Mouse (Mus musculus): ENCODE measurements around the gene Troap. TPM values are rescaled to one million over a fixed set of nuclear protein-coding genes. Genes with fewer than 3 reads are reported as not detected.
"Not testable (repeated sequence)": the region's sequence is repeated elsewhere in the genome, so short reads cannot be mapped to it uniquely, and the experiment has no call there.

The Troap gene
- total RNA-seq, 2 experiments from 2014 or later: 0.36 to 0.64 TPM

DNA sequence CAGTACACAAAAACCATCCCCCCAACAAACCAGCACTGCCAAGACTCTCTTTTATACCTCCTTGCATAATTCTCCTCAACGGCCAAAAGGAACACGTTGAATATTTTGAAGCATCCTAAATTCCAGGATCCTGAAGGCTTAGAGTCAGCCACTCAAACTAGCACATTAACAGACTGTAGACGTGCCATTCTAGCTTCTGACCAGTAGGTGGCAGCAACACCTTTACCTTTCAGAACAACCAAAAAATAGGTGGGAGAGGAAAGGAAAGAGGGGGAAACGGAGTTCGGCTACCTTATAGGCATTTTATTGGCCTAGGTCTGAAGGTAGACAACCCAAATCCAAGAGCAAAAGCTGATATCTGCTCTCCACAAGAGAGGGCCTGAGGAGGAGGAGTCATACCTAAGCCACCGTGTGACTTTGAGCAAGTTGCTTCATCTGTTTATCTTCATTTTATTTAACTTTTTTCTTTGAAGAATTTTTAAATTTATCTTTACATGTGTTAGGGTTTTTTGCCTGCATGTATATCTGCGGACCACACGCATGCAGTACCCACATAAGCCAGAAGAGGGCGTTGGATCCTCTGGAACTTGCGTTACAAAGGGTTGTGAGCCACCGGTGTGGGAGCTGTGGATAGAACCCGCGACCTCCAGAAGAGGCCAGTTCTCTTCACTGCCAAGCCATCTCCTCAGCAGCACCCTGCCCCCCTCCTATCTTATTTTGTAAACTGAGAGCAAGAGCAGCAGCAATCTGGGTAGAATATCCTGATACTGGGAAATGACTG is 24.7 kb upstream of the Troap start:
- peak; percentile 85 for TF ChIP-seq CTCF (conservative IDR thresholded peaks at IDR 0.05)
- DNase-seq (ENCODE audit: low spot score in 2 of 2): peak; percentile 40 to 56
- H3K27ac ChIP-seq: no peak overlapping the region

DNA sequence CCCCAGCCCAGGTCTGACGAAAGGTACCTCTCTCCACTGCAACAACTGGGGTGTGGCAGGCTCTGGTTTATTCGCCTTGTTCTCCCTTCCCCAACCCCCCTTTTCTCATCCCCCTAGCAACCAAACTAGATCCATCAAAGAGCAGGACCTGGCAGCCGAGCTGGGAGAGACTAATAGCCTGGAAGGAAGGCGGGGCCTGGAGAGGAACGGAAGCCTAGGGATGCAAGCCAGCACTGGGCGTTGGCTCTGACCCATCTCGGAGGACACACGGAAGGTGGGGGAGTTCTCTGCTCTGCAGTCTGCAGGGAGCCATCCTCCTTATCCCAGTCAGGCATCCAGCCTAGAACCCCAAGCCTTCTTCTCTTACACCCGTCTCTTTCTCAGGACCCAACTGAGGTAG is 21.0 kb upstream of the Troap start:
- H3K4me3 ChIP-seq: no peak overlapping the region
- no peak for TF ChIP-seq CTCF (conservative IDR thresholded peaks at IDR 0.05)
- H3K27ac ChIP-seq: no peak overlapping the region
- no peak for DNase-seq (ENCODE audit: low spot score in 2 of 2)

More for the DNA sequence above, 24.7 kb upstream of the Troap start:
- no peak overlapping the region for H3K4me3 ChIP-seq

DNA sequence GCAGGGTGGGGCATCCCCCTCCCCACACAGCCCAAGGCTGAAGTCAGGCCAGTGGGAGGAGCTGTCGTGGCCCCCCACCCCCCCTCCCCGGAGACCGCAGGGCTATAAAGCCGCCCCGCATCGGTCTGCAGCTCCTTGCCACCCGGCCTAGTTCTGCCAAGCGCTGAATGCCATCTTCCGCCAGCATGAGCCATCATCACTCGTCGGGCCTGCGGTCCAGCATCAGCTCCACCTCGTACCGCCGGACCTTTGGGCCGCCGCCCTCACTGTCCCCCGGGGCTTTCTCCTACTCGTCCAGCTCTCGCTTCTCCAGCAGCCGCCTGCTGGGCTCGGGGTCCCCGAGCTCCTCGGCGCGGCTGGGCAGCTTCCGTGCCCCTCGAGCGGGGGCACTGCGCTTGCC is 19.3 kb upstream of the Troap start, which contains the start of gene Prph:
Prph (plus strand) TSS at position 135 of the 400 bp plus-strand sequence.
- no peak for DNase-seq (ENCODE audit: low spot score in 2 of 2)
- H3K4me3 ChIP-seq: peak within 1 kb of the TSS; percentile 39
- no peak within 1 kb of the TSS for H3K27ac ChIP-seq
- TF ChIP-seq CTCF (conservative IDR thresholded peaks at IDR 0.05): no peak

DNA sequence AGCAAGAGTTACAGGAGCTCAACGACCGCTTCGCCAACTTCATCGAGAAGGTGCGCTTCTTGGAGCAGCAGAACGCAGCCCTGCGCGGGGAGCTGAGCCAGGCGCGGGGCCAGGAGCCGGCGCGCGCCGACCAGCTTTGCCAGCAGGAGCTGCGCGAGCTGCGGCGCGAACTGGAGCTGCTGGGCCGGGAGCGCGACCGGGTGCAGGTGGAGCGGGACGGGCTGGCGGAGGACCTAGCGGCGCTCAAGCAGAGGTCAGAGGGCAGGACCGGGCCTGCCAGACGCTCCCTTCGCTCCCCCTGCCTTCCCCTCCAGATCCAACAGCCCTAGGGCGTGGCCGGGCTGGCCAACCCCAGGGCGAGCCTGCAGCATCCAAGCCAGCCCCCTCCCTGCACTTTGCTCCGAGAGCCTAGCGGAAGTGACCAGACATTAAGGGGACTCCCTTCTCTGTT is 18.8 kb upstream of the Troap start:
- Histone ChIP-seq H3K27ac (no peak overlapping the region), H3K4me3 (peak overlapping the region; percentile 39)
- TF ChIP-seq CTCF (conservative IDR thresholded peaks at IDR 0.05): no peak
- DNase-seq (ENCODE audit: low spot score in 2 of 2): peak in 1 of 2 experiments; percentile 24

DNA sequence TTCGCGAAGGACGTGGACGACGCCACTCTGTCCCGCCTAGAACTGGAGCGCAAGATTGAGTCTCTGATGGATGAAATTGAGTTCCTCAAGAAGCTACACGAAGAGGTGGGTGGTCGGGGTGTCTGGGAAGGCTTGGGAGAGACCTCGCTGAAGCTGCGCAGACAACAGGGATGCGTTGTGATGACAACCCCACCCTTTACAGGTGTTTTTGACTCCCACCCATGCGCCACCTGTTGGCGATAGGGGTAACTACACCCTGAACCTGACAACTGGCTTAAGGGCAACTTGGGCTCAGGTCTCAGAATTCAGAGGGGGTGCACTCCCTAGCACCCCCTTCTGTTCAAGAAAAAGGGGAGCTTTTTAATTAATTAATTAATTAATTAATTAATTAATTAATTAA is 18.0 kb upstream of the Troap start:
- no peak overlapping the region for H3K4me3 ChIP-seq
- TF ChIP-seq CTCF (conservative IDR thresholded peaks at IDR 0.05): peak; percentile 81
- H3K27ac ChIP-seq: no peak overlapping the region
- DNase-seq (ENCODE audit: low spot score in 2 of 2): no peak

DNA sequence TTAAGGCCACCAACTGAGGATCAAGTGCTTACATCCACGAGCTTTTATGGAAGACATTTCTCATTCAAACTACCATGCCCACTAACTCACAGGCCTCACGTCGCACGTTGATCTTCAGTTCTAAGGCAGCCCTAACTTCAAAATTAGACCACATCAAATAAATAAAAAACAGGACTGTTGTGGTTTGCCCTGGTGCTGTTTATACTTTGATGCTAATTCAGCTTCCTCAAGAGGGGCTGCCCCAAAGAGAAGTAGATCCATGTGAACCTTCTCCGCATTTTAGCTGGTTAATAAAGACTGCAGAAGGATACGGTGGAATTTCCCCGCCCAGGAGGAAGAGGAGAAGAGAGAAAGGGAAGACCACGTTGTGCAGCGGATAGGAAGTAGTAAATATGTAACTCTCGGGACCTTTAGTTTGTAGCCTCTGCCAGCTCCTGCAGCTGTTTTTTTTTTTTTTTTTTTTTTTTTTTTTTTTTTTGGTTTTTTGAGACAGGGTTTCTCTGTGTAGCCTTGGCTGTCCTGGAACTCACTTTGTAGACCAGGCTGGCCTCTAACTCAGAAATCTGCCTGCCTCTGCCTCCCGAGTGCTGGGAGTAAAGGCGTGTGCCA is 8.7 kb upstream of the Troap start:
- DNase-seq (ENCODE audit: low spot score in 2 of 2): no peak
- Histone ChIP-seq H3K4me3 (no peak overlapping the region), H3K27ac (no peak overlapping the region)
- no peak for TF ChIP-seq CTCF (conservative IDR thresholded peaks at IDR 0.05)

DNA sequence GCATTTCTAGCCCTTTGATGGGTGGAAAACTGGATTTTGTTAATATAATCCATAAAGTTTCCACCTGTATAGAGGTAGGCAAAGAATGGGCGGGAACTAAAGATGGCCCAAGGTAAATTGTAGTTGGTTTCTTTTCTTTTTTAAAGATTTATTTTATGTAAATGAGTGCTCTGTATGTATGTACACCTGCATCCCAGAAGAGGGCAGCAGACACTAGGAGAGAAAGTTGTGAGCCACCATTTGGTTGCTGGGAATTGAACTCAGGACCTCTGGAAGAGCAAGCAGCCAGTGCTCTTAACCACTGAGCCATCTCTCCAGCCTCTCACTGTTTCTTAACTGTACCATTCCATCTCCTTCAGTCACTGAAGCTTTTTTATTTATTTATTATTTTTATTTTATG is 2.4 kb upstream of the Troap start:
- DNase-seq (ENCODE audit: low spot score in 2 of 2): no peak
- Histone ChIP-seq H3K4me3 (no peak overlapping the region), H3K27ac (no peak overlapping the region)
- TF ChIP-seq CTCF (conservative IDR thresholded peaks at IDR 0.05): peak; percentile 53

DNA sequence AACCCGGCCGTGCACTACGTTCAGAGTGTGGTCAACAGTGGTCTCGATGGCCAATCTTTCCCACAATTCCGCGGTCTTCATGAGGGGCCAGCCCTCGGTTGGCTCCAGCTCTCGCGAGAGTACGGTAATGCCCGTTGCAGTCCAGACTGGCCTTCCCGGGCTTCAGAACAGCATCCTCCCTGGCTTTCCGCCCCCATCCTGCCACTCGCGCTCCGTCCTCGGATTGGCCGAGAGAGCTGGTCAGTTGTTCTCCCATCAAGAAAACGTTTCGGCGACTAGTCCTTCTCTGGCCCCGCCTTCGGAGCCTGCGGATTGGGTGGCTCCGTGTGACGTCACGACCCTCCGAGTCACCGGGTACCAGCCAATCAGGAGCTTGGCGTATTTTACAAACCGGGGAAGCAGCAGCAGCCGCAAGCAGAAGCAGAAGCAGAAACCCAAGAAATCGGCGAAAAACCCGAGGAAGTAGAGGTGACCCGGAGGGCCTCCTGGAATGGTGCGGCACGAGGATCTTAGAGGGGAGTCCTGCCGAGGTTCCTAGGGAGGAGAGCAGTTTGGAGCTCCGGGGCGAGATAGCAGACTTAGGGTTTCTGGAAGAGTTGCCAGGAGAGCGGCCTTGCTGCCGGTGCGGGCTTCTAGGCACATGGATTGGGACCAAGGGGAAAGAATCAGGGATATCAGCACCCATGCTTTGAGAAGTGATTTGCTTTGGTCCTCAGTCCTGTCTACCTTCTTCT is 392 bp downstream of the Troap start:
- TF ChIP-seq CTCF (conservative IDR thresholded peaks at IDR 0.05): no peak; the same call in 1 of the 2 replicates
- peak overlapping the region; percentile 99 for H3K27ac ChIP-seq
- DNase-seq (ENCODE audit: low spot score in 2 of 2): peak; percentile 97 to 98
- peak overlapping the region; percentile 75 for H3K4me3 ChIP-seq

DNA sequence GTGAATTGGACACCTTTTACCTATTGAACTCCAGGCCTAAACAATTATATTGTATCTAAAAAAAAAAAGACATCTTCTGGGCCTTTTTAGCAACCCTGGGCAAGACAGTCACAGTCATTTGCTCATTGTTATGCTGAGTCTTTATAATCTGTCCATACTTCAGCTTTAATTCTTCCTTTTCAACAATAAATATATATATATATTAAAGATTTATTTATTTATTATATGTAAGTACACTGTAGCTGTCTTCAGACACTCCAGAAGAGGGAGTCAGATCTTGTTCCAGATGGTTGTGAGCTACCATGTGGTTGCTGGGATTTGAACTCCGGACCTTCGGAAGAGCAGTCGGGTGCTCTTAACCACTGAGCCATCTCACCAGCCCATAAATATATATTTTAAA is 1.6 kb downstream of the Troap start:
- not testable (repeated sequence) for H3K27ac ChIP-seq; H3K4me3 ChIP-seq; DNase-seq (ENCODE audit: low spot score in 2 of 2)

DNA sequence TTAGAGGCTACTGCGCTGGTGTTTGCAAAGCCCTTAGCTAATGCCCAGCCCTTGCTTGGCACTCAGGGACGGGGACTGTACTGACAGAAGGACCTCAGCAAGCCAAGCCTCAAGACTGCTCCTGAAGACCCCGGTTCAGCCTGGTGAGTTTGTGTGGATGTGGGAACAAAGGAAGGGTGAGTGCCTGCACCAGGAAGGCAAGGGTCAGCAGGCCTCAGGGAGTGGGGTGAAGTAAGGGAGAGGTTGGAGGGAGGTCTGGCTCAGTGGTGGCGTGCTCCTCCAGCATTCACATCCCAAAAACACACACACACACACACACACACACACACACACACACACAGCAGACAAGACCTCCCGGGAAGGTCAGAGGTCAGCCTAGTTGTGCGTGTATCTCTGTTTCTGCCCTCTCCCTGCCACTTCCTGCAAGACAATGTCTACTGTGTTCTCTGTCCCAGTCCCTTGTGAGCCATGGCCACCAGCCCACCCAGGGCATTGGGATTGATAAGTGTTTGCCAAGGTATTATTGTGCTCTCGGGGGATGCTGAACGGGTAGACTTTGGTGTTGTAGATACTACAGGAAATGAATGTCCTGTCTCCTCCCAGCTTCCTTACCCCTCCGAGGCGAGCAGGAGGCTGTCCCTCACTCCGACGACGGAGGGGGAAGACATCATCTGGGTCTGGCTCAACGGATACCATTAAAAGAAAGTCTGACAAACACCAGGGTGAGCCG is 4.0 kb downstream of the Troap start:
- no peak for TF ChIP-seq CTCF (conservative IDR thresholded peaks at IDR 0.05)
- H3K4me3 ChIP-seq: no peak overlapping the region
- no peak overlapping the region for H3K27ac ChIP-seq
- DNase-seq (ENCODE audit: low spot score in 2 of 2): no peak

DNA sequence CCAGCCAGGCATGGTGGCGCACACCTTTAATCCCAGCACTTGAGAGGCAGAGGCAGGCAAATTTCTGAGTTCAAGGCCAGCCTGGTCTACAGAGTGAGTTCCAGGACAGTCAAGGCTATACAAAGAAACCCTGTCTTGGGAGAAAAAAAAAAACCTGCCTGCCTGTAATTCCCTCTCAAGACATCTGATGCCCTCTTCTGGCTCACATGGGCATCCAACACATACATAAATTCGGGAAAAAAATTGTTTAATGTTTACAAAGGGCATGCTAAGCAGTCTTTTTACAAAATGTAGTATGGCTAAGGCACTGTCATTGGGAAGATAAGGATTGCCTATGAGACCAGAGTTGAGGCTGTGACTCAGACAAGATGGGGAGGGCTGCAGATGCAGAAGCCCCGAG is 5.4 kb downstream of the Troap start:
- Histone ChIP-seq H3K27ac (no peak overlapping the region), H3K4me3 (no peak overlapping the region)
- no peak for DNase-seq (ENCODE audit: low spot score in 2 of 2)
- TF ChIP-seq CTCF (conservative IDR thresholded peaks at IDR 0.05): peak; percentile 52

DNA sequence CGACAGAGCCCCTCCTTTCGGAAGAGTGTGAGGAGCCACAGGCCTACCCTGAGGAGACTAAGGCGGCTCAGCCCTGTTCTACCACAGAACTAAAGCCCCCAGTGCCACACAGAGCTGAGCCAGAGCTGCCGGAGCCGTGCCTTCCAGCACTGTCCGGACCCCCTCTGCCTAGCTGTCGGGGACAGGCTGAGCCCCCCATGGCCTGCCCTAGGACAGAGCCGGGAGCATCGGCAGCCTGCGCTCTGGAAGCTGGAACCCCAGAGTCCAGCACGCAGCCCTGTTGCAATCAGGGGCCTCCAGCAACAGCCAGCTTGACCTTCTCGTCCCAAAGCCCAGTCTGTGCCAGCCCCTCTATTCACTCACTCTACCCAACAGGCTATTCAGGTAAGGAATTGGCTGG is 7.9 kb downstream of the Troap start:
- H3K27ac ChIP-seq: no peak overlapping the region
- no peak for DNase-seq (ENCODE audit: low spot score in 2 of 2)
- H3K4me3 ChIP-seq: no peak overlapping the region
- TF ChIP-seq CTCF (conservative IDR thresholded peaks at IDR 0.05): no peak

DNA sequence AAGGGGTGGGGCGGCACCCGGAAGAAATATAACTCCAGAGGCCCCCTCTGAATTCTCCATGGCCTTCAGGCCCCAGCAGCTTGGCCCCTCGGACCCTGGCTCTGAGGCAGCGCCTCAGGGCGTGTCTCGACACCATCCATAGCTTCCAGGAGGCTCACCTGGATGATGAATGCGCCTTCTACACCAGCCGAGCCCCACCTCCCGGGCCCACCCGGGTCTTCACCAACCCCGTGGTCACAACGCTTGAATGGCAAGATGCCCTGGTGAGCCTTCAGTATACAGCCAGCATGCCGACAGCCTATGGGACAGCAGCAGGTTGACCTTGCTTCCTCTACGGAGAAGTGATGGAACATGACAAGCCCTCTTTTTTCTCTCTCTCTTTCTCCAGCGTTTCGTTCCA is 8.5 kb downstream of the Troap start:
- no peak overlapping the region for H3K4me3 ChIP-seq
- no peak for DNase-seq (ENCODE audit: low spot score in 2 of 2)
- H3K27ac ChIP-seq: no peak overlapping the region
- no peak for TF ChIP-seq CTCF (conservative IDR thresholded peaks at IDR 0.05)
